Mouse (Mus musculus) limb, embryonic 14.5 days (tissue): ENCODE data around the gene Fmo6. TPM values are rescaled to one million over a fixed set of nuclear protein-coding genes. Genes with fewer than 3 reads are reported as not detected.
A peak's percentile ranks its signal among the peaks of the same experiment; 100 is the strongest.

Experiments
- ATAC-seq: fragments of 200-750 bp; cut with Nextera tagmentation; 2 replicates; pipeline ENCODE4 v1.8.0; 2017; ENCODE audit warnings: low read depth, moderate number of reproducible peaks, moderate TSS enrichment; ENCODE audit not compliant: low FRiP score
- DNase-seq: peaks from one replicate; pipeline ENCODE4 v3.0.0-alpha.2; 2015; ENCODE audit warnings: low spot score
- H3K27ac ChIP-seq: fragments of 300-500 bp; sonication (generic); replicated peaks from 2 replicates; pipeline ENCODE4 v1.5.1; 2014; ENCODE audit warnings: low read depth, mild to moderate bottlenecking, low read length, moderate library complexity, mixed read lengths
- H3K27me3 ChIP-seq: fragments of 300-500 bp; sonication (generic); 2 replicates; pipeline ENCODE4 v1.6.1; 2014; ENCODE audit warnings: low read length, mixed read lengths; ENCODE audit not compliant: control insufficient read depth, insufficient read depth
- H3K36me3 ChIP-seq: fragments of 300-500 bp; sonication (generic); 2 replicates; pipeline ENCODE4 v1.6.1; 2014; ENCODE audit warnings: mild to moderate bottlenecking, low read length, moderate library complexity, mixed read lengths; ENCODE audit not compliant: control insufficient read depth, insufficient read depth
- H3K4me1 ChIP-seq: fragments of 300-500 bp; sonication (generic); 2 replicates; pipeline ENCODE4 v1.6.1; 2014; ENCODE audit warnings: antibody characterized with exemption, low read length, mixed read lengths; ENCODE audit not compliant: control insufficient read depth, insufficient read depth
- H3K4me2 ChIP-seq: fragments of 300-500 bp; sonication (generic); replicated peaks from 2 replicates; pipeline ENCODE4 v1.6.1; 2014; ENCODE audit warnings: low read depth, mild to moderate bottlenecking, low read length, moderate library complexity; ENCODE audit not compliant: severe bottlenecking
- H3K4me3 ChIP-seq: fragments of 300-500 bp; sonication (generic); replicated peaks from 2 replicates; pipeline ENCODE4 v1.5.1; 2014; ENCODE audit warnings: low read length
- H3K9ac ChIP-seq: fragments of 300-500 bp; sonication (generic); 2 replicates; pipeline ENCODE4 v1.6.1; 2014; ENCODE audit warnings: mild to moderate bottlenecking, low read depth, low read length, moderate library complexity; ENCODE audit not compliant: severe bottlenecking
- H3K9me3 ChIP-seq: fragments of 300-500 bp; sonication (generic); 2 replicates; pipeline ENCODE4 v1.6.1; 2016; ENCODE audit warnings: low read length; ENCODE audit not compliant: control insufficient read depth
- POLR2A ChIP-seq: fragments of 200-500 bp; IDR thresholded peaks from 2 replicates; pipeline ENCODE4 v1.8.0; 2012; ENCODE audit warnings: inconsistent platforms, mild to moderate bottlenecking, moderate library complexity, borderline replicate concordance; ENCODE audit not compliant: insufficient read depth, insufficient read length; ENCODE audit errors: extremely low read depth
- WGBS: fragments of 180-500 bp; shearing (Covaris S2); extraction: QIAGEN DNeasy Blood & Tissue Kit; methylation state at CpG from one replicate; pipeline ENCODE4 v1.1.7; 2014; 5-methylcytosine and 5-hydroxymethylcytosine counted together
- polyA plus RNA-seq, 2 experiments: library from polyadenylated mRNA; depleted of rRNA in 1 of 2; stranded (reverse) in 1 of 2; unstranded in 1 of 2; fragments of >200 nt; fragmentation: Nextera tagmentation in 1 of 2; extraction: Ambion mirVana in 1 of 2; gene quantifications; 2 replicates each; pipeline versions ENCODE4 v1.2.1 to v1.2.3; 2012 to 2014

Gene Fmo6
- polyA plus RNA-seq, 2 experiments, result 0.85 to 1.1 TPM

DNA sequence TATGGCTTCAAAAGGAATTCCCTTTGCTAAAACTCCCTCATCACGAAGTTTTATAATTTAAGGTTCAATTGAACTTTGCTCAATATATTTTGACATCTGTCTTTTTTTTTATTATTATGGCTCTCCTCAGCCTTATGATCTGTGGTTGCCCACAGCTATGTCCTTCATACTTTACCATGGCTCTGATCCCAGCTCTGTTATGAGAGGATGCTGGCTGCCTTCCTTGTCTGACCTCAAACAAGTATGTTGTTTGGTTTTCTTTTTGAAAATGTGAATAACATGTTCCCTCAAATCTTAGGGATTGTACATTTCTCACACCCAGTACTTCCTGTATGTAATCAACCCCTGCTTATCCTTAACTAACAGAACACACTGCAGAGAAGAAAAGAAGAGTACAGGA is 20.1 kb upstream of the Fmo6 start:
- ATAC-seq (no peak), DNase-seq (no peak)
- 82% methylated on average over 1 of the region's 1 CpGs for WGBS
- no peak overlapping the region for H3K27ac ChIP-seq
- TF ChIP-seq POLR2A, result no peak
- H3K27me3 ChIP-seq, result no peaks in the 10 kb centered on the region
- H3K36me3 ChIP-seq, result no peaks in the 10 kb centered on the region
- no peak overlapping the region for H3K9ac ChIP-seq
- no peaks in the 10 kb centered on the region for H3K9me3 ChIP-seq
- H3K4me2 ChIP-seq, result no peak overlapping the region
- no peak overlapping the region for H3K4me3 ChIP-seq
- no peaks in the 10 kb centered on the region for H3K4me1 ChIP-seq

- WGBS, result 60% methylated on average over 2 of the region's 2 CpGs
- no peak for TF ChIP-seq POLR2A
- no peaks in the 10 kb centered on the region for H3K4me1 ChIP-seq
Observed at GRCm38 (mm10) chr1:162953079-162953478, 15.8 kb upstream of the Fmo6 start.

DNA sequence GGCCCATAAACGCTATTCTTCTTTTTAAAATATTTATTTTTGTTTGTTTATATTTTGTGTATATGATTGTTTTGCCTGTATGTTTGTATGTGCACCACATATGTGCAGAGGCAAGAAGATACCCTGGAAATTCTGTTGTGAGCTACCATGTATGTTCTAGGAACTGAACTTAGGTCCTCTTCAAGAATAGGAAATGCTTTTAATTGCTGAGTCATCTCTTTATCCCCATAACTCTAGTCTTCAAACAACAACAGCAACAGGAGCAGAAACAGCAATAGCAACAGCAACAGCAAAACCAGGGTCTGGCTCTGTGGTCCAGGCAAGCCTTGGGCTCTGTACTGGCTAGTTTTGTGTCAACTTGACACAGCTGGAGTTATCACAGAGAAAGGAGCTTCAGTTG is 12.4 kb upstream of the Fmo6 start:
- Histone ChIP-seq H3K9ac (no peak overlapping the region), H3K4me3 (no peak overlapping the region), H3K9me3 (no peaks in the 10 kb centered on the region), H3K36me3 (no peaks in the 10 kb centered on the region), H3K4me1 (peaks cover 9% of the 10 kb centered on the region), H3K27ac (no peak overlapping the region), H3K4me2 (no peak overlapping the region), H3K27me3 (no peaks in the 10 kb centered on the region)
- WGBS, result 95% methylated on average over 1 of the region's 1 CpGs
- TF ChIP-seq POLR2A, result no peak
- DNase-seq (no peak), ATAC-seq (no peak)

More at GRCm38 (mm10) chr1:162953079-162953478, 15.8 kb upstream of the Fmo6 start:
- no peaks in the 10 kb centered on the region for H3K36me3 ChIP-seq
- ATAC-seq (no peak), DNase-seq (no peak)
- H3K27ac ChIP-seq, result no peak overlapping the region
- H3K9ac ChIP-seq, result no peak overlapping the region
- H3K4me3 ChIP-seq, result no peak overlapping the region
- H3K4me2 ChIP-seq, result no peak overlapping the region
- H3K9me3 ChIP-seq, result no peaks in the 10 kb centered on the region
- H3K27me3 ChIP-seq, result no peaks in the 10 kb centered on the region

DNA sequence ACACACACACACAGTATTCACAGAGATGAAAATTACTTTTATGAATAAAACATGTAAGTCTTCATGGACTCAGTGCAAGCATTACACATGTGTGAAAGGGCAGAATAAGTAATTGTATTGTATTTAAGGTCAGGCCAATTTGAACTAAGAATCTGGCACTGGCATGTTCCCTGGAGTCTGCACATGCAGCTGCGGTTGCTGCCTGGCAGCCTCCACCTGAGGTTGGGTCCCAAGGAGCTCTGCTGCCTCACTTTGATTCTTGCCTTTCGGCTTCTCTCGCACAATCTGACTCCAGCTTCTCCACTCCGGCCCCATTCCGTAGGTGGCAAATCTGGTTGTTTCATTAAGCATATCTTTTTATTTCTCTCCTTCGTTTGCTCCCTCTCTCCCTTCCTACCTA is 10.6 kb upstream of the Fmo6 start:
- Histone ChIP-seq H3K27me3 (no peaks in the 10 kb centered on the region), H3K4me3 (no peak overlapping the region), H3K36me3 (no peaks in the 10 kb centered on the region), H3K27ac (no peak overlapping the region), H3K9me3 (no peaks in the 10 kb centered on the region), H3K9ac (no peak overlapping the region), H3K4me2 (no peak overlapping the region), H3K4me1 (peaks cover 9% of the 10 kb centered on the region)
- no peak for DNase-seq
- no peak for TF ChIP-seq POLR2A
- 66% methylated on average over 6 of the region's 6 CpGs for WGBS
- no peak for ATAC-seq

GRCm38 (mm10) chr1:162946837-162947558 is 9.7 kb upstream of the Fmo6 start:
- Histone ChIP-seq H3K9me3 (no peaks in the 10 kb centered on the region), H3K36me3 (no peaks in the 10 kb centered on the region), H3K4me2 (no peak overlapping the region), H3K4me1 (peaks cover 9% of the 10 kb centered on the region), H3K4me3 (no peak overlapping the region), H3K9ac (no peak overlapping the region), H3K27ac (no peak overlapping the region), H3K27me3 (no peaks in the 10 kb centered on the region)
- ATAC-seq (0 out of 2 replicates have a peak, but pooled peaks have one; percentile 15), DNase-seq (no peak)
- WGBS, result 34% methylated on average over 4 of the region's 4 CpGs
- no peak for TF ChIP-seq POLR2A

- TF ChIP-seq POLR2A, result no peak
- no peaks in the 10 kb centered on the region for H3K36me3 ChIP-seq
- no peaks in the 10 kb centered on the region for H3K27me3 ChIP-seq
- H3K27ac ChIP-seq, result no peak overlapping the region
- no peak overlapping the region for H3K4me3 ChIP-seq
- peaks cover 12% of the 10 kb centered on the region for H3K4me1 ChIP-seq
- no peak for DNase-seq
- H3K4me2 ChIP-seq, result no peak overlapping the region
- WGBS, result 29% methylated on average over 6 of the region's 6 CpGs
- H3K9me3 ChIP-seq, result no peaks in the 10 kb centered on the region
- no peak overlapping the region for H3K9ac ChIP-seq
- no peak for ATAC-seq
Observed at GRCm38 (mm10) chr1:162943700-162944099, 6.4 kb upstream of the Fmo6 start.
